Mouse (Mus musculus) midbrain, embryonic 15.5 days (tissue): ENCODE results near the gene Bcl2. TPM values are rescaled to one million over a fixed set of nuclear protein-coding genes. Genes with fewer than 3 reads are reported as not detected.
A peak's percentile ranks its signal among the peaks of the same experiment; 100 is the strongest.

Experiments
- ATAC-seq: fragments of 200-750 bp; cut with Nextera tagmentation; replicated peaks from 2 replicates; pipeline ENCODE4 v1.8.0; 2017; ENCODE audit warnings: moderate TSS enrichment
- H3K27ac ChIP-seq: fragments of 300-500 bp; sonication (generic); 2 replicates; pipeline ENCODE4 v1.5.1; 2015; ENCODE audit warnings: mild to moderate bottlenecking, inconsistent platforms
- H3K27me3 ChIP-seq: fragments of 300-500 bp; sonication (generic); replicated peaks from 2 replicates; pipeline ENCODE4 v1.6.1; 2015; ENCODE audit warnings: inconsistent platforms
- H3K36me3 ChIP-seq: fragments of 300-500 bp; sonication (generic); replicated peaks from 2 replicates; pipeline ENCODE4 v1.6.1; 2015; ENCODE audit warnings: inconsistent platforms
- H3K4me1 ChIP-seq: fragments of 300-500 bp; sonication (generic); 2 replicates; pipeline ENCODE4 v1.6.1; 2015; ENCODE audit warnings: inconsistent platforms
- H3K4me2 ChIP-seq: fragments of 300-500 bp; sonication (generic); 2 replicates; pipeline ENCODE4 v1.6.1; 2015; ENCODE audit warnings: inconsistent platforms, mild to moderate bottlenecking, moderate library complexity
- H3K4me3 ChIP-seq: fragments of 300-500 bp; sonication (generic); 2 replicates; pipeline ENCODE4 v1.5.1; 2015; ENCODE audit warnings: mild to moderate bottlenecking, inconsistent platforms
- H3K9ac ChIP-seq: fragments of 300-500 bp; sonication (generic); 2 replicates; pipeline ENCODE4 v1.6.1; 2015; ENCODE audit warnings: mild to moderate bottlenecking, inconsistent platforms
- H3K9me3 ChIP-seq: fragments of 300-500 bp; sonication (generic); 2 replicates; pipeline ENCODE4 v1.6.1; 2016; ENCODE audit warnings: inconsistent platforms
- WGBS: fragments of 180-500 bp; shearing (Covaris S2); methylation state at CpG from one replicate; pipeline ENCODE4 v1.1.7; 2015; ENCODE audit warnings: mixed read lengths; 5-methylcytosine and 5-hydroxymethylcytosine counted together
- polyA plus RNA-seq: library from polyadenylated mRNA; unstranded; fragments of >200 nt; fragmentation: Nextera tagmentation; extraction: Ambion mirVana; gene quantifications from 2 replicates; pipeline ENCODE4 v1.2.1, GENCODE M21; 2015

Gene Bcl2
- polyA plus RNA-seq, 1 experiment from 2014 or later: 15.6 TPM

- Histone ChIP-seq H3K4me2 (no peak overlapping the region), H3K9me3 (no peaks in the 10 kb centered on the region), H3K27ac (no peak overlapping the region), H3K36me3 (no peaks in the 10 kb centered on the region), H3K27me3 (no peaks in the 10 kb centered on the region), H3K4me3 (no peak overlapping the region), H3K4me1 (no peaks in the 10 kb centered on the region), H3K9ac (no peak overlapping the region)
- 78% methylated on average over 5 of the region's 5 CpGs for WGBS
- no peak for ATAC-seq
Observed at GRCm38 (mm10) chr1:106523009-106523408, 191.1 kb downstream of the Bcl2 start.

DNA sequence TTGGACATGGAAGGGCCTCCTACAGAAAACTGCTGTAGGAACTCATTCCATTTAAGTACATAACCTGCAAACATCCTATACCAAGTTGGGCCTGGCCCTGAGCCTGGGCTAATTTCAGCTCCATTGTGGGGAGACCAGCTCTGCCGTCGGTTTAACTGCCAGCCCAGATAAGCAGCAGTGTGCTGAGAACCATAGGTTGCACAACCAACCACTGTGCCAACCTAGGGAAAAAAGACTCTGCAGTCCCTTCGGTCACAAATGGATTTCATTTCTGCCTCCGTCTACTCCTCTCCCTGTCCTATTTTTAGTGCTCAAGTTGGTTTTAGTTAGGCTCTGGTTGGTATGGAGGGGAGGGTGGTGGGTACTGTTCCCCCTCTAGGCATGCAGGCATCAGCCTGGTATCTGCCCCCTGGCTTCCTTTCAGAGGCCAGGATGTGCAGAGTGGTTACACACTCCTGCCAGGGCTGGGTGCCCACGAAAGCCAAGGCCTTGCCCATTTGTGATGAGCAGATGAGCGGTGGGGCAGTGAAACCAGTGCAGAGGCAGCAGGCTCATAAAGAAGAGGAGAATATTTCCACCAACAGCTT lies 196.4 kb downstream of the Bcl2 start:
- H3K4me1 ChIP-seq: no peaks in the 10 kb centered on the region
- H3K36me3 ChIP-seq: no peaks in the 10 kb centered on the region
- H3K9me3 ChIP-seq: no peaks in the 10 kb centered on the region
- H3K27ac ChIP-seq: no peak overlapping the region
- H3K9ac ChIP-seq: no peak overlapping the region
- H3K4me3 ChIP-seq: no peak overlapping the region
- ATAC-seq: no peak
- WGBS: 83% methylated on average over 6 of the region's 6 CpGs
- H3K27me3 ChIP-seq: no peaks in the 10 kb centered on the region
- no peak overlapping the region for H3K4me2 ChIP-seq

GRCm38 (mm10) chr1:106517099-106517498 lies 197.0 kb downstream of the Bcl2 start:
- H3K4me3 ChIP-seq: no peak overlapping the region
- H3K27me3 ChIP-seq: no peaks in the 10 kb centered on the region
- H3K9me3 ChIP-seq: no peaks in the 10 kb centered on the region
- H3K4me2 ChIP-seq: no peak overlapping the region
- no peaks in the 10 kb centered on the region for H3K36me3 ChIP-seq
- WGBS: 90% methylated on average over 1 of the region's 1 CpGs
- H3K27ac ChIP-seq: no peak overlapping the region
- no peak for ATAC-seq
- no peaks in the 10 kb centered on the region for H3K4me1 ChIP-seq
- H3K9ac ChIP-seq: no peak overlapping the region

- no peak overlapping the region for H3K9ac ChIP-seq
- ATAC-seq: no peak
- H3K27ac ChIP-seq: no peak overlapping the region
- 89% methylated on average over 6 of the region's 6 CpGs for WGBS
- no peak overlapping the region for H3K4me3 ChIP-seq
- no peaks in the 10 kb centered on the region for H3K9me3 ChIP-seq
- no peaks in the 10 kb centered on the region for H3K36me3 ChIP-seq
- no peaks in the 10 kb centered on the region for H3K4me1 ChIP-seq
- H3K4me2 ChIP-seq: no peak overlapping the region
- H3K27me3 ChIP-seq: no peaks in the 10 kb centered on the region
Observed at GRCm38 (mm10) chr1:106515611-106516010, 198.5 kb downstream of the Bcl2 start.

DNA sequence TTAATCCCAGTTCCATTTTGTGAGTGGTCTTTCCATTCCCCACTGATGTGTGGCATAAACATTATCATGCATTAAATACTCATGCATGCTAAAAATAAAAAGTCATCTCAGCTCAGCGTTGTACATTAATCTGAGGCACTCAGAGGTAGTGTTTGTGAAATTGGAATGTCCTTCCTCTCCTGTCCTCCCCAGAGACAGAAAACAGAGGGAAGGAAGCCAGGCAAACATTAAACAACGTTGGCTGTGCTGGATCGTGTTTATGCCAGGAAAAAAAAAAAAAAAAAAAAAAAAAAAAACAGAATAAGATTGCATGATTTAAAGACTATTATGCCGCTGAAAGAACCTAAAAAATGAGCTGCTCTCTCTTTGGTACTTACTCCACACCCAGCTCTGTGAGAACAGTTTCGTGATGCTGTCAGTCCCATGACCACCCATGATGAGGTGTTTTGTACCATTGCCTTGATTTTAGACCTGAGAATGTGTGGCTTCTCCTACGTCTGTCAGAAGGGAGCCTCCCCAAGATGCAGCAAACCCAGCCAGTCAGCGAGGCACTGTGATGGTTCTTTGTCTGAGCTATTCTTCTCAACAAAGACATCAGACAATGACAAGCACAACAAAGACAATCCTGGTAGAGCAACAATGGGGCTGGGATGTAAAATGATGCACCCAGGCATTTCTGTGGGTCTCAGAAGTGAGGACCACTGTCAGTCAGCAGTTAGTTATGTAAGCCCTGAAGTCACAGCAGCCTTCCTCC lies 200.0 kb downstream of the Bcl2 start:
- no peaks in the 10 kb centered on the region for H3K9me3 ChIP-seq
- ATAC-seq: peak; percentile 28; the same call in 1 of the 2 replicates
- no peak overlapping the region for H3K9ac ChIP-seq
- H3K27ac ChIP-seq: no peak overlapping the region
- H3K36me3 ChIP-seq: no peaks in the 10 kb centered on the region
- no peaks in the 10 kb centered on the region for H3K4me1 ChIP-seq
- 30% methylated on average over 7 of the region's 7 CpGs for WGBS
- H3K27me3 ChIP-seq: no peaks in the 10 kb centered on the region
- H3K4me2 ChIP-seq: no peak overlapping the region
- H3K4me3 ChIP-seq: no peak overlapping the region

DNA sequence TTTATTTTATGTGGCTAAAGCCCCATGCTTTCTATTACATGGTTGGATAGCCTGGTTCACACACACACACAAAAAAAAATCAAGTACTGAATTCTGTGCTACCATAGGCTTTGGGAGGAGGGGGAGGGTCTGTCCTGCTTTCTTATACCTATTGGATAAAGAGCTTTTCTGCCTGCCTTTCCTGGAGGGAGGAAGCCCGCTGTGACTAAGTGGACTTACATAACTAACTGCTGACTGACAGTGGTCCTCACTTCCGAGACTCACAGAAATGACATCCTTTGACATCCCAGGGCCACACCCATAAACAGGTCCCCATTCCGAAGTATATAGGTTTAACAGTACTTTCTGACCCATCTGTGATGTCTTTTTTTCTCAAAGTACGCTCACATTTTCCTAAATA lies 200.6 kb downstream of the Bcl2 start:
- no peak overlapping the region for H3K4me3 ChIP-seq
- H3K36me3 ChIP-seq: no peaks in the 10 kb centered on the region
- no peak for ATAC-seq
- H3K4me1 ChIP-seq: no peaks in the 10 kb centered on the region
- no peaks in the 10 kb centered on the region for H3K9me3 ChIP-seq
- no peak overlapping the region for H3K4me2 ChIP-seq
- H3K27me3 ChIP-seq: no peaks in the 10 kb centered on the region
- H3K9ac ChIP-seq: no peak overlapping the region
- no peak overlapping the region for H3K27ac ChIP-seq
- 60% methylated on average over 4 of the region's 4 CpGs for WGBS

DNA sequence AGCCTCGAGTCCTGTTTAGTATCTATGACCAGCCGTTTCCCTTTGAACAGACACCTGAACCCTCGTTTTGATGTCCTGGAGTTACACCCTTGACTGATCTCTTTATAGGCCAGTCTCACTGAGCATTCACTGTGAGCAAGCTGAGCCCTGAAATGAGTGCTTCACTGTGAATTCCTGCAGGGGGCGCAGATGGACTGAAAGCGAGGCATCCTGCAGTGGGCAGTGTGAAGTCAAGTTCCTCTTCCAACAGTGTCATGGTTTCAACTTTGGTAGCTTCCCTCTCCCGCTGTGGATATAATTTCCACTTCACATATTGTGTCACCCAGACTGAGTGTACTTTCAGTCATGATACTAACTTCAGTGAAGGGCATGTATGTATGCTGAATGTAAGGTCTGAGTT lies 202.5 kb downstream of the Bcl2 start:
- H3K4me2 ChIP-seq: no peak overlapping the region
- no peaks in the 10 kb centered on the region for H3K27me3 ChIP-seq
- peak; percentile 56 for ATAC-seq
- H3K9ac ChIP-seq: no peak overlapping the region
- no peak overlapping the region for H3K27ac ChIP-seq
- no peaks in the 10 kb centered on the region for H3K36me3 ChIP-seq
- H3K4me3 ChIP-seq: no peak overlapping the region
- no peaks in the 10 kb centered on the region for H3K4me1 ChIP-seq
- WGBS: 18% methylated on average over 6 of the region's 6 CpGs
- no peaks in the 10 kb centered on the region for H3K9me3 ChIP-seq

DNA sequence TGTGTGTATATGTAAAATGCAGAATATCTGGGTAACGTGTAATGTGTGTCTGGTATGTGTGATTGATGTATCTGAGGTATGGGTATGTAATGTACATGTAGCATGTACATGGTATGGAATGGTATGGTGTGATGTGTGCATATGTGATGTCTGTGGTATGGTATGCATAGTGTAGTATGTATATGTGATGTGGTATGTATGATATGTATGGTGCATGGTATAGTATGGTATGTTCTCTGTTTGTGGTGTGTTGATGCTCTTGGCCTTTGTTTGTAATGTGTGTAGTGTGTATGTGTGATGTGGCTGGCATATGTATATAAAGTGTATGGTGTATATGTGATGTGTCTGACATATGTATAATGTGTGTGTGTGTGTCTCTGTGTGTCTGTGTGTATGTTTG lies 206.5 kb downstream of the Bcl2 start:
- ATAC-seq: no peak
- Histone ChIP-seq H3K4me3 (no peak overlapping the region), H3K9me3 (no peaks in the 10 kb centered on the region), H3K4me1 (no peaks in the 10 kb centered on the region), H3K27me3 (no peaks in the 10 kb centered on the region), H3K36me3 (no peaks in the 10 kb centered on the region), H3K27ac (no peak overlapping the region), H3K4me2 (no peak overlapping the region), H3K9ac (no peak overlapping the region)
- 83% methylated on average over 1 of the region's 1 CpGs for WGBS

GRCm38 (mm10) chr1:106503910-106504309 lies 210.2 kb downstream of the Bcl2 start:
- Histone ChIP-seq H3K9me3 (no peaks in the 10 kb centered on the region), H3K27ac (no peak overlapping the region), H3K9ac (no peak overlapping the region), H3K4me3 (no peak overlapping the region), H3K4me2 (no peak overlapping the region), H3K27me3 (no peaks in the 10 kb centered on the region), H3K4me1 (no peaks in the 10 kb centered on the region), H3K36me3 (no peaks in the 10 kb centered on the region)
- WGBS: 90% methylated on average over 3 of the region's 3 CpGs
- no peak for ATAC-seq

GRCm38 (mm10) chr1:106503407-106503806 lies 210.7 kb downstream of the Bcl2 start:
- Histone ChIP-seq H3K4me1 (no peaks in the 10 kb centered on the region), H3K27ac (no peak overlapping the region), H3K27me3 (no peaks in the 10 kb centered on the region), H3K4me2 (no peak overlapping the region), H3K4me3 (no peak overlapping the region), H3K9ac (no peak overlapping the region), H3K36me3 (no peaks in the 10 kb centered on the region), H3K9me3 (no peaks in the 10 kb centered on the region)
- no peak for ATAC-seq
- 94% methylated on average over 4 of the region's 4 CpGs for WGBS

DNA sequence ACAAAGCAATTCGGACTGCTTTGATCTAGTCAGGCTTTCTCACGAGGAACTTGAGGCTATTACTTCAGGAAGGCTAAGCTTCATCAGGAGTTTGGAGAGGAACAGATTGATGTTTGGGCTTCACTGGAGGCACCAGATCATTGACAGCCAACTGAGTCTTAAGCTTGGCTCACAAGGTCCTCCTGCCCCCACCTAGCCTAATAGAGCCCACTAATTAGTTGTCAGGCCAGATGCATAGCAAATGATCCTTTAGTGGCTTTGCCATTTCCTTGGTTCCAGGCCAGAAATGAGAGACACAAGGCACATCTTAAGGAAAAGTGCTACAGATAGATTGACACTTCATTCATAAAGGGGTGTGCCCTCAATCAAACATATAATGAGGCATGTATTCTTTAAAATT lies 216.1 kb downstream of the Bcl2 start:
- Histone ChIP-seq H3K36me3 (no peaks in the 10 kb centered on the region), H3K9me3 (no peaks in the 10 kb centered on the region), H3K4me3 (no peak overlapping the region), H3K27ac (no peak overlapping the region), H3K4me2 (no peak overlapping the region), H3K27me3 (no peaks in the 10 kb centered on the region), H3K4me1 (no peaks in the 10 kb centered on the region), H3K9ac (no peak overlapping the region)
- no peak for ATAC-seq
- WGBS: 69% methylated on average over 2 of the region's 2 CpGs
